Mouse (Mus musculus) liver, embryonic 15.5 days (tissue): ENCODE measurements around the gene Fignl2. TPM values are rescaled to one million over a fixed set of nuclear protein-coding genes. Genes with fewer than 3 reads are reported as not detected.

Source experiments
- ATAC-seq: fragments of 200-750 bp; cut with Nextera tagmentation; 2 replicates; pipeline ENCODE4 v1.8.0; 2017; ENCODE audit warnings: moderate number of reproducible peaks, mild to moderate bottlenecking, moderate library complexity; ENCODE audit not compliant: insufficient read depth
- H3K27ac ChIP-seq: fragments of 300-500 bp; sonication (generic); replicated peaks from 2 replicates; pipeline ENCODE4 v1.5.1; 2015; ENCODE audit warnings: mild to moderate bottlenecking, inconsistent platforms
- H3K27me3 ChIP-seq: fragments of 300-500 bp; sonication (generic); 2 replicates; pipeline ENCODE4 v1.6.1; 2015; ENCODE audit warnings: mild to moderate bottlenecking, inconsistent platforms
- H3K36me3 ChIP-seq: fragments of 300-500 bp; sonication (generic); replicated peaks from 2 replicates; pipeline ENCODE4 v1.6.1; 2015; ENCODE audit warnings: moderate library complexity, mild to moderate bottlenecking, inconsistent platforms
- H3K4me1 ChIP-seq: fragments of 300-500 bp; sonication (generic); replicated peaks from 2 replicates; pipeline ENCODE4 v1.6.1; 2015; ENCODE audit warnings: inconsistent platforms
- H3K4me2 ChIP-seq: fragments of 300-500 bp; sonication (generic); 2 replicates; pipeline ENCODE4 v1.6.1; 2015; ENCODE audit warnings: moderate library complexity, mild to moderate bottlenecking, inconsistent platforms
- H3K4me3 ChIP-seq: fragments of 300-500 bp; sonication (generic); replicated peaks from 2 replicates; pipeline ENCODE4 v1.5.1; 2015; ENCODE audit warnings: mild to moderate bottlenecking, inconsistent platforms
- H3K9ac ChIP-seq: fragments of 300-500 bp; sonication (generic); 2 replicates; pipeline ENCODE4 v1.6.1; 2015; ENCODE audit warnings: moderate library complexity, mild to moderate bottlenecking, inconsistent platforms
- H3K9me3 ChIP-seq: fragments of 300-500 bp; sonication (generic); replicated peaks from 2 replicates; pipeline ENCODE4 v1.6.1; 2016; ENCODE audit warnings: inconsistent platforms
- WGBS: fragments of 180-500 bp; shearing (Covaris S2); methylation state at CpG from one replicate; pipeline ENCODE4 v1.1.7; 2015; ENCODE audit warnings: mixed read lengths; ENCODE audit not compliant: insufficient replicate concordance; 5-methylcytosine and 5-hydroxymethylcytosine counted together
- polyA plus RNA-seq: library from polyadenylated mRNA; unstranded; fragments of >200 nt; fragmentation: Nextera tagmentation; extraction: Ambion mirVana; gene quantifications from 2 replicates; pipeline ENCODE4 v1.2.1, GENCODE M21; 2015

Fignl2 gene
- polyA plus RNA-seq, 1 experiment from 2014 or later, result 0.08 TPM

GRCm38 (mm10) chr15:101005717-101006116, 72.7 kb downstream of the Fignl2 start:
- peaks cover 16% of the 10 kb centered on the region for H3K27me3 ChIP-seq
- ATAC-seq, result no peak

GRCm38 (mm10) chr15:101004538-101004937, 73.8 kb downstream of the Fignl2 start:
- Histone ChIP-seq H3K27me3 (peaks cover 16% of the 10 kb centered on the region), H3K27ac (no peak overlapping the region), H3K9me3 (no peaks in the 10 kb centered on the region), H3K9ac (no peak overlapping the region), H3K4me1 (no peaks in the 10 kb centered on the region), H3K4me3 (no peak overlapping the region), H3K4me2 (no peak overlapping the region), H3K36me3 (no peaks in the 10 kb centered on the region)
- WGBS, result 51% methylated on average over 3 of the region's 3 CpGs
- ATAC-seq, result no peak

More at GRCm38 (mm10) chr15:101005717-101006116, 72.7 kb downstream of the Fignl2 start:
- no peaks in the 10 kb centered on the region for H3K9me3 ChIP-seq
- H3K4me1 ChIP-seq, result no peaks in the 10 kb centered on the region
- H3K27ac ChIP-seq, result no peak overlapping the region
- H3K36me3 ChIP-seq, result no peaks in the 10 kb centered on the region
- WGBS, result 57% methylated on average over 8 of the region's 8 CpGs
- no peak overlapping the region for H3K4me2 ChIP-seq
- H3K4me3 ChIP-seq, result no peak overlapping the region
- H3K9ac ChIP-seq, result no peak overlapping the region

GRCm38 (mm10) chr15:101002466-101002865, 75.9 kb downstream of the Fignl2 start:
- H3K4me2 ChIP-seq, result no peak overlapping the region
- peaks cover 6% of the 10 kb centered on the region for H3K27me3 ChIP-seq
- H3K27ac ChIP-seq, result no peak overlapping the region
- no peaks in the 10 kb centered on the region for H3K9me3 ChIP-seq
- 63% methylated on average over 3 of the region's 3 CpGs for WGBS
- no peak overlapping the region for H3K4me3 ChIP-seq
- H3K9ac ChIP-seq, result no peak overlapping the region
- no peak for ATAC-seq
- H3K36me3 ChIP-seq, result no peaks in the 10 kb centered on the region
- H3K4me1 ChIP-seq, result no peaks in the 10 kb centered on the region

GRCm38 (mm10) chr15:101001685-101002084, 76.7 kb downstream of the Fignl2 start:
- H3K27me3 ChIP-seq, result peaks cover 3% of the 10 kb centered on the region; the same call in 1 of the 2 replicates

More at GRCm38 (mm10) chr15:101001685-101002084, 76.7 kb downstream of the Fignl2 start:
- Histone ChIP-seq H3K27ac (no peak overlapping the region), H3K9ac (no peak overlapping the region), H3K4me2 (no peak overlapping the region), H3K4me3 (no peak overlapping the region), H3K9me3 (no peaks in the 10 kb centered on the region), H3K36me3 (no peaks in the 10 kb centered on the region), H3K4me1 (no peaks in the 10 kb centered on the region)
- ATAC-seq, result no peak
- 72% methylated on average over 1 of the region's 1 CpGs for WGBS

Other genes starting within 250 kb of the Fignl2 start
- 0.24 and 0.32 TPM in 2 replicates for gene Scn8a, start 208.7 kb downstream of the Fignl2 start, polyA plus RNA-seq
- gene Gm47841, start 31.2 kb downstream of the Fignl2 start, polyA plus RNA-seq, result not detected in 2 replicates
- not detected in 2 replicates for gene Ankrd33, start 37.2 kb upstream of the Fignl2 start, polyA plus RNA-seq
- gene Acvrl1, start 50.0 kb upstream of the Fignl2 start, polyA plus RNA-seq, result 1.4 and 2.6 TPM in 2 replicates
- gene Acvr1b, start 95.5 kb upstream of the Fignl2 start, polyA plus RNA-seq, result 1.6 and 2.0 TPM in 2 replicates
- 0.37 and 0.46 TPM in 2 replicates for gene Grasp, start 145.6 kb upstream of the Fignl2 start, polyA plus RNA-seq
- 0.68 and 0.83 TPM in 2 replicates for gene Nr4a1, start 175.7 kb upstream of the Fignl2 start, polyA plus RNA-seq
- gene Atg101, start 205.7 kb upstream of the Fignl2 start, polyA plus RNA-seq, result 25.5 and 27.3 TPM in 2 replicates
- 0.30 and 0.81 TPM in 2 replicates for gene 6030408B16Rik, start 214.6 kb upstream of the Fignl2 start, polyA plus RNA-seq